Mouse (Mus musculus): Measurements from ENCODE around the gene Ptpre. TPM values are rescaled to one million over a fixed set of nuclear protein-coding genes. Genes with fewer than 3 reads are reported as not detected.
"Not testable (repeated sequence)": the region's sequence is repeated elsewhere in the genome, so short reads cannot be mapped to it uniquely, and the experiment has no call there.

Ptpre gene
- 3.3 and 6.7 TPM in 2 replicates for polyA plus RNA-seq (2012; rRNA removed)

DNA sequence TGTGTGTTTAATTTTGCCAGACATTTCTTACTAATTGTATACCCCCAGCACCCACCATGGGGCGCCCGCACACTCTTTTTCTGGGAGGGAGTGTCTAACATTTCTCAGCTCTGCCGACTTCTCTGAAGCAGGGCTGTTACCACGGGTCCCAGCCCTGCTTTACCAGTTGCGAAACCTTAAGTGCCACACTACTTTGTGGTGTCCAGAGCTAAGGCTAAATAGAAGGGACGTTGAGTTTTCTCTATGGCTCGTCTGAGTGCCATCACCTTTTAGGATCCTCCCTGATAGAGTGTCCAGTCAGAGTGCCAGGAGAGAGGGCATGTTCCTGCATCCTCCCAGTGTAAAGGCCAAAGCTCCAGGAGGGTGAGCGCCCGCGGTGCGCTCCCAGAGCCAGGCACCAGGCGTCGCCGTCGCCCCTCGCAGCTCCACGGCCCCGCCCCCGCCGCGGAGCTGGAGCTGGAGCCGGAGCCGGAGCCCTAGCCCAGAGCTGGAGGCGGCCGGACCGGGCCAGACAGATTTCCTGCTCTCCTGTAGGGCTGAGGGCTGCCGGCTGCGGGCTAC, at the start of gene Ptpre:
Gene Ptpre, plus strand, starts transcription at position 141 of the 561 bp plus-strand sequence.
- TF ChIP-seq POLR2A (IDR thresholded peaks at IDR 0.05; ENCODE audit: borderline replicate concordance, extremely low read depth, insufficient read depth, insufficient read length, poor library complexity, severe bottlenecking) (no peak), CTCF (IDR thresholded peaks at IDR 0.05; ENCODE audit: borderline replicate concordance, extremely low read depth, insufficient read depth, insufficient read length) (peak; percentile 83)
- DNase-seq (ENCODE audit: low read depth), result peak; percentile 90

DNA sequence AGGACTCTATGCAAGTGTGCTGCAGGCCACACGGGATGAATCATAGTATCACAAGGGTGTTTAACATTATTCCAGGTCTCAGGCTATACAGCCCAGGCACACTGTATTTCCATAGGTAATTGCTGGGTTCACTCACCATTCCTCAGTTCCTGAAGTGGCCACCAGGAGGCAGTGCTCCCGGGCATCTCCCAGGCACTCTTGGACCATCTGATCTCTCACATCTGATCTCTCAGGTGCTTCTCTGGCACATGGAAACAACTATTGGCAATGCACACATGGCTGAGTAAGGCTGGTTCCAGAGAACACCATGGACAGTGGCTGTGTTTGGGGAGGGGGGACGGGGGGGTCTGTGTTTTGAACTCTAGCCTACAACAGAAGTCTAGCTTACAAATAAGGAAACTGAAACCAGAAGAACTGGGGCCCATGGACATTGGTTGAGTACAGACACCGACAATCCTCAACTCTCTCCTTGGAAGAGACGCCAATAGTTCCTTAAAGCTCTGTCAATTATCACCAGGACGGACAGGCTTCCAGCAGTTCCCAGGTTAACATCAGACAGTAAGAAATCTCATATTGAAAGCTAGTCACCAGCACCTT, 49.0 kb upstream of the Ptpre start:
- TF ChIP-seq POLR2A (IDR thresholded peaks at IDR 0.05; ENCODE audit: borderline replicate concordance, extremely low read depth, insufficient read depth, insufficient read length, poor library complexity, severe bottlenecking), result no peak
- TF ChIP-seq CTCF (IDR thresholded peaks at IDR 0.05; ENCODE audit: borderline replicate concordance, extremely low read depth, insufficient read depth, insufficient read length), result peak; percentile 62
- DNase-seq (ENCODE audit: low read depth), result no peak

DNA sequence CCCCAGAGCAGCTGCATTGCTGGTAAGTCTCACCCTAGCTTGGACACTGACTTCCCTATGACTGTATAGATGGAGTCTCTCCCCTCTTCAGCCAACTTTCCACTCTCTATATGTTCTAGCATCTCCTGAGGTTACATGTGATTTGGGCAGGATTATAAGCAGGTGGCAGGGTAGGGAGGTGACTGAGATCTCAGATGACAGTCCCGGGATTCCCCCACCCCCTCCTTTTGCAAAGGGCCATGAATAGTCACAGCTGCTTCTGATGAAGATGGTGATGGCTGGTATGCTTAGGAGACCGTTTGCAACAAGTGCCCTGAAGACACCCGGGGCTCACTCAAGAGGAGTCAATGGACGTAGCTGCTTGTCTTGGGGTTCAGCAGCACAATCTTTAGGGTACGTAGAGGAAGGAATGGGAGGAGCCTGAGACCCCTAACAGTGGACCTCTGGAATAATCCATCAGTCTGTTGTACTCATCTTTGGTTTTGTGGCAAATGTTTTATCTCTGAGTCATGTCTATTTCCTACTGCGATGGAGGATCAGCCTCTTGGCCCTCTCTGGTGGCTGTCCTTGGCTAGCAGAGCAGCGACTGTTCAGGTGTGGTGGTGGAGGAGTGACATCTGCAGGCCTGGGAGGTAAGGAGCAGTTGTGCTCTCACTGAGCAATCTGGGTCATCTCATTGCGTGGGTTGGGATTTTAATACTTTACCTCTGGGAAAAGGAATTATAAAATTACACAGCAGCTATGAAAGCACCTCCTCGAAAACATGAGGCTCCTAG, 47.4 kb upstream of the Ptpre start:
- no peak for TF ChIP-seq CTCF (IDR thresholded peaks at IDR 0.05; ENCODE audit: borderline replicate concordance, extremely low read depth, insufficient read depth, insufficient read length)
- TF ChIP-seq POLR2A (IDR thresholded peaks at IDR 0.05; ENCODE audit: borderline replicate concordance, extremely low read depth, insufficient read depth, insufficient read length, poor library complexity, severe bottlenecking), result no peak
- no peak for DNase-seq (ENCODE audit: low read depth)

DNA sequence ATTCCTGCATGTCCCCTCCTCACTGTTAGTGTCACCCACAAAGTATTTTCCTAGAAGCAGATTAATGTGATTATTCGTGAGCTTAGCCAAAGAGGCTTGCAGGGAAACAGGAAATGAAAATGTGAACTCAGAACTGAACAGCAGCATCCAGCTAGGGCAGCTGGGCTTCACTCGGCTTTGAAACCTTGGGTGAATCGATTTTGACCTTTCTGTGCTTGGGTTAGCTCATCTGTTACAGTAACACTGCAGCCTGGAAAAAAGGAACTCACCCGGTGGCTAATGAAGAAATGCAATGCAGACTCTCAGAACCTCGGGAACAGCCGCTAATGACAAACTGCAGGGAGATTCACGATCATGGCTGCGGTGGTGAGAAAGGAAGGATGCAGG, 46.8 kb upstream of the Ptpre start:
- DNase-seq (ENCODE audit: low read depth), result no peak
- TF ChIP-seq CTCF (IDR thresholded peaks at IDR 0.05; ENCODE audit: borderline replicate concordance, extremely low read depth, insufficient read depth, insufficient read length), result no peak

DNA sequence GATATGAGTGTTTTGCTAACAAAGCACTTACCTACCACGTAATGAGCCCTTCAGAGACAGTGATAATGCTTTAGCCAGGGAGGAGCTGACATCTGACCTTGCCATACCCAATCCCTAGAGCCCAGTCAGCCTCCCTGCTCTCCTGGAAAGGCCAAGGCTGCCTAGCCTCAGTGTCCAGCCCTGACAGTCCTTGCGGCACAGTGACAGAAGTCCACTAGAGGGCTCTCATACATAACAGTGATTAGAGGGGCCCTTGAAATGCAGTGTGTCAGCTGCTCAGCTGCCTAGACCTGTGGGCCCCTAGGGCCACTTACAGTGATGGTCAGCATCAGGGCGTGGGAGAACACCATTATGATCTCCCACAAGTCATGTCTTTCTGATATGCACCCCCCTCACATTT, 42.0 kb upstream of the Ptpre start:
- TF ChIP-seq CTCF (IDR thresholded peaks at IDR 0.05; ENCODE audit: borderline replicate concordance, extremely low read depth, insufficient read depth, insufficient read length), result peak; percentile 30; the same call in 1 of the 2 replicates
- no peak for TF ChIP-seq POLR2A (IDR thresholded peaks at IDR 0.05; ENCODE audit: borderline replicate concordance, extremely low read depth, insufficient read depth, insufficient read length, poor library complexity, severe bottlenecking)
- DNase-seq (ENCODE audit: low read depth), result no peak

DNA sequence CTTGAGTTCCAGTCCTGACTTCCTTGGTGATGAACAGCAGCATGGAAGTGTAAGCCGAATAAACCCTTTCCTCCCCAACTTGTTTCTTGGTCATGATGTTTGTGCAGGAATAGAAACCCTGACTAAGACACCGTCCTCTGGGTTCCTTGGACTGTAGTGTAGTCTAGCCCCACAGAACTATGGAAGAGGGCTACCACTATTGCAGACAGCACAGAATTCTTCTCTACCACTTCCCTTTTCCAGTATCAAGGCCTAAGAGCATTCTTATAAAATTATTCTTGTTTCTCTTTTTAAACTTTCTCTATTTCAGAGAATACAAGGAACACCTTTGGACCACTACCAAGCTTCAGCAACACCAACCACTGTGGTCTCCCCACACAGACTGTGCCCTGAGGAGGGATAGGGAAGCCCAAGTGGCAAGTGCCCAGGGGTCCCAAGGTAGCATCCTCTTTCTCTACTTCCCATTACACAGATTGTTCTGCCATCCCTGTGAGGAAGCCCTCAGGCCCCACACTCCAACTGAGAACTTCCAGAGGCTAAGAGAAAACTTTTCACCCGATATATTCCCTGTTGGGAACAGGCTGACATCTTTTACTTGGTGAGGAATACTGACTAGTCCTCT, 38.6 kb upstream of the Ptpre start:
- no peak for DNase-seq (ENCODE audit: low read depth)
- no peak for TF ChIP-seq CTCF (IDR thresholded peaks at IDR 0.05; ENCODE audit: borderline replicate concordance, extremely low read depth, insufficient read depth, insufficient read length)
- TF ChIP-seq POLR2A (IDR thresholded peaks at IDR 0.05; ENCODE audit: borderline replicate concordance, extremely low read depth, insufficient read depth, insufficient read length, poor library complexity, severe bottlenecking), result no peak

DNA sequence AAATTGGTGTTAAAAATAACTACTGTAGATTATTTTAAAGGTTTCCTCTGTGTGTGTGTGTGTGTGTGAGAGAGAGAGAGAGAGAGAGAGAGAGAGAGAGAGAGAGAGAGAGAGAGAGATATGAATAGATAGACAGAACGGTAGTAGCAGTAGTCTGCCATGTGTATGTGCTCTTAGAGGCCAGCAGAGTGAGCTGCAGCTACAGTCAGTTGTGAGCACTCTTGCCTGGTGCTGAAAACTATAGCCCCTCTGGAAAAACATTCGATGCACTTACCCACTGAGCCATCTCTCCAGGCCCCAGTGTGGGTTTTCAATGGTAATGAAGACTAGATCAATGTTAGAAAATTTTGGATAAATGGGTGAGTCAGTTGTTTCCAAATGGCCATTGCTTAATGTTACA, 37.9 kb upstream of the Ptpre start:
- no peak for DNase-seq (ENCODE audit: low read depth)
- TF ChIP-seq CTCF (IDR thresholded peaks at IDR 0.05; ENCODE audit: borderline replicate concordance, extremely low read depth, insufficient read depth, insufficient read length) (peak; percentile 26; the same call in 1 of the 2 replicates), POLR2A (IDR thresholded peaks at IDR 0.05; ENCODE audit: borderline replicate concordance, extremely low read depth, insufficient read depth, insufficient read length, poor library complexity, severe bottlenecking) (no peak)

DNA sequence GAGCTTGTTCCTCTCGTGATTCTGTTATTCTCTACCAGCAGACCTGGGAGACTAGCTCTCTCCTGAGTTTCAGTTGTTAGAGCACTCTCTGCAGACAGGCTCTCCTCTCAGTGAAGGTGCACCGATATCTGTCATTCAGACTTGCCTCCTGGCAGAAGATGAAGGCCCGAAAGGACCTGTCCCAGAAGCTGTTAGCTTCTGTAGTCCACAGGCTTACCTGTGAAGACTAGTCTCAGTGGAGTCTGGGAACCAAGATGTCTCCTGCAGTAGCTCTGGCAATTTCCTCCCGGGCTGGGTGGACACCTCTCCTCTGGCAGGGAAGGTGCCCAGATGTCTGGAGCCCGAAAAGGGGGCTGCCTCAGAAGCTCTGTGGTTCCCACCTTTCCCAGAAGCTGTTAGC, 30.8 kb upstream of the Ptpre start:
- not testable (repeated sequence) for DNase-seq (ENCODE audit: low read depth)

DNA sequence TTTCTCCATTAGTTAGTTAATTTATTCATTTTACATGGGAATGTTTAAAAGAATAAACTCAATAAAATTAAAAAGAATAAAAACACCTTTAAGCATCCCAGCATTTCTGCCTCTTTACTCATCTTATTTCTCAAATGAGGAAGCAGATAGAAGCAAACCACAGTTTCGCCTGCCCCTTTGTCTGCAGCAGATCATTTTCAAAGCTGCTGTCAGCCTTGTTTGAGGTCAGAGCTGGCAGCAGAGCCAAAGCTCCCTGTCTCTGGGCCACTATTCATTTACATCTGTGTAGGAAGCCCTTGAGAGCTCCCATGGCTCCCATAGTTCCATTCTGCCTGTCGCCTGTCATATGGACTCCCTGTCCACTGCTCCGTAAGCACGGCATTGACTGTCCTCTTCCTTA, 28.7 kb upstream of the Ptpre start:
- TF ChIP-seq CTCF (IDR thresholded peaks at IDR 0.05; ENCODE audit: borderline replicate concordance, extremely low read depth, insufficient read depth, insufficient read length), result no peak
- TF ChIP-seq POLR2A (IDR thresholded peaks at IDR 0.05; ENCODE audit: borderline replicate concordance, extremely low read depth, insufficient read depth, insufficient read length, poor library complexity, severe bottlenecking), result no peak
- DNase-seq (ENCODE audit: low read depth), result no peak

DNA sequence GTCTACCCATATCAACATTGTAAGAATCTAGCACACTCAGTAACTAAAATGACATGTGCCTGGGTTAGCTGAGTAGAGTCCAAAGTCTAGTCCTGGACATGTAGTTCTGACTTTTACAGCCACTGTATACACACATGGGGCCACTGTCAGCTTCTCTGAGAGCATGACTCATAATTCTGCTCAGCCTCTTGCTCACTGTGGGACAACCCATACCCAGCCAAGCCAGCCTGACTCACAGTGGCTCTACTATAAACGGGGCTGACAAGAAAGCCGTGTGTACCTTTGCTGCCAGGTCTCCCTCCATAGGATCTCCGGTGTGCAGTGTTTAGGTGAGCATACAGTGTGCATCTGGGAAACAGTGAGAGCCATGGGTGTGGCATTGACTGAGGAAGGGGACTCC, 28.0 kb upstream of the Ptpre start:
- TF ChIP-seq CTCF (IDR thresholded peaks at IDR 0.05; ENCODE audit: borderline replicate concordance, extremely low read depth, insufficient read depth, insufficient read length), result no peak
- TF ChIP-seq POLR2A (IDR thresholded peaks at IDR 0.05; ENCODE audit: borderline replicate concordance, extremely low read depth, insufficient read depth, insufficient read length, poor library complexity, severe bottlenecking), result no peak
- DNase-seq (ENCODE audit: low read depth), result no peak

DNA sequence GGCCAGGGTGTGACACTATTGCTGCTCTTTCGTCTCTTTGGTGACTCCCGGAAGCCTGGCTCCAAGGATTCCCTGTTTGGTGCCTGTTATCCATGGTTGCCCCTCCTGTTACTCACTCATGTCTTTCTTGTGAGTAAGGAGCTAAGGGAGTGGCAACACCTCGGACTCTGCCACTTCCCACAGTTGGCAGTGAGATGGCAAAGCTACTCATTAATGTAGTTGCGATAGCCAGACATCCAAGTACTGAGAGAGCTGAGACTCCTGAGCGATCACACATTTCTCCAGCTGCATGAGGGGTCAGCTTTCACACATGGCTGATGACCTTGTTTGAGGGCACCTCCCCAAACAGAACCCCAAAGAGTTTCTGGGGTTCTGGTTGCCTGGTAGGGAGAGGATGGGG, 26.9 kb upstream of the Ptpre start:
- no peak for DNase-seq (ENCODE audit: low read depth)
- TF ChIP-seq POLR2A (IDR thresholded peaks at IDR 0.05; ENCODE audit: borderline replicate concordance, extremely low read depth, insufficient read depth, insufficient read length, poor library complexity, severe bottlenecking), result no peak
- no peak for TF ChIP-seq CTCF (IDR thresholded peaks at IDR 0.05; ENCODE audit: borderline replicate concordance, extremely low read depth, insufficient read depth, insufficient read length)

DNA sequence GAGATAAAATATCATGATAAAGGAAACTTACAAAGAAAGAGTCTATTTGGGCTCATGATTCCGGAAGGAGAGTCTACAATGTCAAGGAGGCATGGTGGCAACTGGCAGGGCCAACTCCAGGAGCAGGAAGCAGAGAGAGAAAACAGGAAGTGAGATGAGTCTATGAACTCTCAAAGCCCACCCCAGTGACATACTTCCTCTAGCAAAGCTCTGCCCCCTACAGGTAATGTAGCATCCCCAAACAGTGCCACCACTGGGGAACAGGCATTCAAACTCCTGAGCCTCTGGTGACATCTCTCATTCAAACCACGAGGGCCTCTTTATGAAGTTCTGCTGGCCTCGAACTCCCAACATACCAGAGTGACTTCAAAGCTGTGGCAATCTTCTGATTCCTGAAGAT, 25.6 kb upstream of the Ptpre start:
- TF ChIP-seq POLR2A (IDR thresholded peaks at IDR 0.05; ENCODE audit: borderline replicate concordance, extremely low read depth, insufficient read depth, insufficient read length, poor library complexity, severe bottlenecking) (no peak), CTCF (IDR thresholded peaks at IDR 0.05; ENCODE audit: borderline replicate concordance, extremely low read depth, insufficient read depth, insufficient read length) (no peak)
- DNase-seq (ENCODE audit: low read depth), result no peak

Data from brain, embryonic 14.5 days (tissue).